Mouse (Mus musculus): Measurements from ENCODE around the gene Fam186b. TPM values are rescaled to one million over a fixed set of nuclear protein-coding genes. Genes with fewer than 3 reads are reported as not detected.

Fam186b gene
- polyA plus RNA-seq, 1 experiment from 2014 or later = not detected

DNA sequence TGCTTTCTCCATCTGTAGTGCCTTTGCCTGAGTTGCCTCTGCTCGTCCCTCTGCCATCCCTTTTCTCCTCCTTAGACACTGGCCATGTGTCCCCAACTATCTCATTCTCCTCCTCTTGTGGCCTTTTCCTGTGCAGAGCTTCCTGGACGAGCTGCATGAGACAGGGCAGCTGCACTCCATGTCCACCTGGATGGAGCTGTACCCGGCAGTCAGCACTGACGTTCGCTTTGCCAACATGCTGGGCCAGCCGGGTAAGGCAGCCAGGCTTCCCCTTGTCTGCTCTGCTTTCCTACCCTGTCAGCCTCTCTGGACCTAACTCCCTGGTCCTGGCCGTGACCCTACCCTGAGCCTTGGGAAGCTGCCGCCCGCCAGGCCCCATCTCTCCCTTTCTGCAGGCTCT is 13.9 kb upstream of the Fam186b start:
- Histone ChIP-seq H3K9ac (ENCODE audit: low read length) (no peak overlapping the region), H3K4me3 (ENCODE audit: control insufficient read depth in 1 of 2, insufficient read depth in 1 of 2, low read depth in 1 of 2, low read length in 2 of 2) (no peak overlapping the region), H3K27me3 (ENCODE audit: control insufficient read depth, insufficient read depth, low read length) (no peaks in the 10 kb centered on the region), H3K27ac (replicated peaks in 1 of 2; ENCODE audit: control insufficient read depth in 1 of 2, insufficient read depth in 1 of 2, low read depth in 2 of 2, low read length in 2 of 2) (no peak overlapping the region), H3K4me1 (ENCODE audit: control insufficient read depth in 2 of 2, insufficient read depth in 2 of 2, low read length in 2 of 2) (no peaks in the 10 kb centered on the region), H3K36me3 (ENCODE audit: control insufficient read depth, insufficient read depth, low read length) (peaks cover 95% of the 10 kb centered on the region), H3K9me3 (ENCODE audit: control insufficient read depth, low read length) (no peaks in the 10 kb centered on the region), H3K4me2 (ENCODE audit: low read length) (no peak overlapping the region)
- ATAC-seq (ENCODE audit: insufficient number of reproducible peaks, insufficient read depth, low FRiP score, low read depth) = no peak
- 86% methylated on average over 9 of the region's 9 CpGs for WGBS

DNA sequence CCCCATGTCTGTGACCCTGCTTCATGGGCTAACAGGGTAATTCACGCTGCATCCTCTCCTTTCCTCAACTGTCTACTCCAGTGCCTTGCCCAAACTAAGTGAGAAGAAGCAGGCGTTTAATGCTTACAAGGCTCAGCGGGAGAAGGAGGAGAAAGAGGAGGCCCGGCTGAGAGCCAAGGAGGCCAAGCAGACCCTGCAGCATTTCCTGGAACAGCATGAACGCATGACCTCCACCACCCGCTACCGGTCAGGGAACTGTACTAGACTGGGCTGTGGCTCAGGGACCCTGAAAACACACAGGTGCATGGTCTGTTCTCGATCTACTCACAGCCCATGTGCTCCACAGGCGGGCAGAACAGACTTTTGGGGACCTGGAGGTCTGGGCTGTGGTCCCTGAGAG is 11.8 kb upstream of the Fam186b start:
- H3K27me3 ChIP-seq (ENCODE audit: control insufficient read depth, insufficient read depth, low read length) = no peaks in the 10 kb centered on the region
- H3K4me1 ChIP-seq (ENCODE audit: control insufficient read depth in 2 of 2, insufficient read depth in 2 of 2, low read length in 2 of 2) = no peaks in the 10 kb centered on the region
- H3K9me3 ChIP-seq (ENCODE audit: control insufficient read depth, low read length) = no peaks in the 10 kb centered on the region
- H3K4me2 ChIP-seq (ENCODE audit: low read length) = no peak overlapping the region
- no peak overlapping the region for H3K27ac ChIP-seq (replicated peaks in 1 of 2; ENCODE audit: control insufficient read depth in 1 of 2, insufficient read depth in 1 of 2, low read depth in 2 of 2, low read length in 2 of 2)
- WGBS = 81% methylated on average over 9 of the region's 9 CpGs
- no peak overlapping the region for H3K4me3 ChIP-seq (ENCODE audit: control insufficient read depth in 1 of 2, insufficient read depth in 1 of 2, low read depth in 1 of 2, low read length in 2 of 2)
- H3K9ac ChIP-seq (ENCODE audit: low read length) = no peak overlapping the region
- H3K36me3 ChIP-seq (ENCODE audit: control insufficient read depth, insufficient read depth, low read length) = peaks cover 85% of the 10 kb centered on the region
- no peak for ATAC-seq (ENCODE audit: insufficient number of reproducible peaks, insufficient read depth, low FRiP score, low read depth)

DNA sequence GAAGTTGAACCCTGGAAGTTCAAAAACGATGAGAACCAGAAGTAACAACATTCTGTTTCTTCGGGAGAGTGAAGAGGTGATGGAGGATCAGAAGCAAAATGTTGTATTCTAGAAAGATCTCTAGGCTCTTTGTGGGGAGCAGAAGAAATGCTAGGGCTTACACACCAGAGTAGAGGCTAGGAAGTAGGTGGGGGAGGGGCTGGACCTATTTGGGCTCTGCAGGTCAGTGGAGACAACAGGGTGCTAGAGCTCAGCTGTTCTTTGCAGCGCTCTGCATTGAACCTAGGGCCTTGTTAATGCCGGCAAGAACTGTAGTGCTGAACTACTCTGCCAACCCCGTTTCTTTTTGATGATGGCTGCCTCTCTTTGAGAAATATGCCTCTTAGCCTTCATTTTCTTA is 525 bp upstream of the Fam186b start:
- no peak for ATAC-seq (ENCODE audit: insufficient number of reproducible peaks, insufficient read depth, low FRiP score, low read depth)
- no peaks in the 10 kb centered on the region for H3K27me3 ChIP-seq (ENCODE audit: control insufficient read depth, insufficient read depth, low read length)
- no peaks in the 10 kb centered on the region for H3K9me3 ChIP-seq (ENCODE audit: control insufficient read depth, low read length)
- H3K4me3 ChIP-seq (ENCODE audit: control insufficient read depth in 1 of 2, insufficient read depth in 1 of 2, low read depth in 1 of 2, low read length in 2 of 2) = peak overlapping the region in 1 of 2 experiments; percentile 68; a peak in 2 of 4 replicates
- H3K4me2 ChIP-seq (ENCODE audit: low read length) = peak overlapping the region; percentile 67
- H3K9ac ChIP-seq (ENCODE audit: low read length) = no peak overlapping the region; the same call in 1 of the 2 replicates
- peaks cover 2 to 11% of the 10 kb centered on the region in 2 experiments; a peak in 3 of 4 replicates for H3K4me1 ChIP-seq (ENCODE audit: control insufficient read depth in 2 of 2, insufficient read depth in 2 of 2, low read length in 2 of 2)
- 49% methylated on average over 5 of the region's 5 CpGs for WGBS
- no peak overlapping the region for H3K27ac ChIP-seq (replicated peaks in 1 of 2; ENCODE audit: control insufficient read depth in 1 of 2, insufficient read depth in 1 of 2, low read depth in 2 of 2, low read length in 2 of 2)
- no peaks in the 10 kb centered on the region for H3K36me3 ChIP-seq (ENCODE audit: control insufficient read depth, insufficient read depth, low read length)

DNA sequence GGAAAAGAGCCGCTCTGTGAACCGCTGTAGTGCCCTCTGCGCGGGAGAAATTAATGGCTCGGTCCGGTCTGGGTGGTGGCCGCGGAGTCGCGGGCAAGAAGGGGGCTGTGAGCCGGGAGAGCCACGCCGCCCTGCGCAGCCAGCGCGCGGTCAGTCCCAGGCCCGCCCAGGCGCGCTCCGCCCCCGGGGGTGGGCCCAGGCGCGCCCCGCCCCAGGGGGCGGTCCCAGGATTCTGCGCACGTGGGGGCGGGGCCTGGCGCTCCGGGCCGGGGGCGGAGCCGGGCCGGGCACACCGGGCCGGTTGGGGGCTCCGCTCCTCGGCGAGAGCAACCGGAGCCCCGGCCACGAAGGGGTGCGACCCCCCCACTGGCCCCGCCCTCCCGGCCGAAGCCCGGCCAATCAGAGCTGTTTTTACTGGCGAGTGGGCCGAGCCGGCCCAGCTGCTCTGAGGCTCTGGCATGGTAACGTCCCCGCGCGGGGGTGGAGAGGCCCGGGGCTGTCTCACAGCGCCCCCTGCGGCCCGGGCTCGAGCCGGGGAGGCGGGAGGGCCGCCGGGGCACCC is 794 bp downstream of the Fam186b start, which contains the start of gene Prpf40b:
TSS of gene Prpf40b (plus strand) at position 275 of the 562 bp plus-strand sequence.
- peak within 1 kb of the TSS; percentile 79 for H3K9ac ChIP-seq (ENCODE audit: low read length)
- peak within 1 kb of the TSS; percentile 67 for H3K4me2 ChIP-seq (ENCODE audit: low read length)
- H3K9me3 ChIP-seq (ENCODE audit: control insufficient read depth, low read length) = no peaks in the 10 kb centered on the region
- peak within 1 kb of the TSS; percentile 71 to 81 for H3K27ac ChIP-seq (replicated peaks in 1 of 2; ENCODE audit: control insufficient read depth in 1 of 2, insufficient read depth in 1 of 2, low read depth in 2 of 2, low read length in 2 of 2)
- no peaks in the 10 kb centered on the region for H3K36me3 ChIP-seq (ENCODE audit: control insufficient read depth, insufficient read depth, low read length)
- peaks cover 2 to 11% of the 10 kb centered on the region in 2 experiments; a peak in 3 of 4 replicates for H3K4me1 ChIP-seq (ENCODE audit: control insufficient read depth in 2 of 2, insufficient read depth in 2 of 2, low read length in 2 of 2)
- no peaks in the 10 kb centered on the region for H3K27me3 ChIP-seq (ENCODE audit: control insufficient read depth, insufficient read depth, low read length)
- peak; percentile 96 for ATAC-seq (ENCODE audit: insufficient number of reproducible peaks, insufficient read depth, low FRiP score, low read depth)
- peak within 1 kb of the TSS; percentile 54 to 68 for H3K4me3 ChIP-seq (ENCODE audit: control insufficient read depth in 1 of 2, insufficient read depth in 1 of 2, low read depth in 1 of 2, low read length in 2 of 2)
- WGBS = under 1% methylated on average over 62 of the region's 64 CpGs

DNA sequence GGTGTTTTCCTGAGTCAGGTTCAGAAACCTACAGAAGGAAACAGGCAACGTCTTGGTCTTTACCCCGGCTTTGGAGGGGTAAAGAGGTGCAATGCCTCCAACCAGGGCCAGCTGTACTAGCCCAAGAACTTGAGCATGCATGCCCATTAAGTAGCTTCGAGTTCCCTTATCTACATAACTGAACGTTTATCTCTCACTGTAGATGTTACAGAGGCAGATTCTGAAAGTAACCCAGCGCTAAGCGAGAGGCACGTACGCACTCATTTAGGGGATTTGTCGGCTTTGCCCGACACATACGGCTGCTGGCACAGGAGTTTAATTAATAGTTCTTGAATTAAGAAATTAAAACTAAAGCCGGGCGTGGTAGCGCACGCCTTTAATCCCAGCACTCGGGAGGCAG is 1.4 kb downstream of the Fam186b start:
- H3K4me2 ChIP-seq (ENCODE audit: low read length) = peak overlapping the region; percentile 67
- H3K27ac ChIP-seq (replicated peaks in 1 of 2; ENCODE audit: control insufficient read depth in 1 of 2, insufficient read depth in 1 of 2, low read depth in 2 of 2, low read length in 2 of 2) = peak overlapping the region in 1 of 2 experiments; percentile 81; a peak in 1 of 4 replicates
- H3K27me3 ChIP-seq (ENCODE audit: control insufficient read depth, insufficient read depth, low read length) = no peaks in the 10 kb centered on the region
- no peaks in the 10 kb centered on the region for H3K36me3 ChIP-seq (ENCODE audit: control insufficient read depth, insufficient read depth, low read length)
- WGBS = 12% methylated on average over 16 of the region's 16 CpGs
- H3K4me1 ChIP-seq (ENCODE audit: control insufficient read depth in 2 of 2, insufficient read depth in 2 of 2, low read length in 2 of 2) = peaks cover 2 to 11% of the 10 kb centered on the region in 2 experiments; a peak in 3 of 4 replicates
- H3K4me3 ChIP-seq (ENCODE audit: control insufficient read depth in 1 of 2, insufficient read depth in 1 of 2, low read depth in 1 of 2, low read length in 2 of 2) = peak overlapping the region; percentile 54 to 68
- peak overlapping the region; percentile 79 for H3K9ac ChIP-seq (ENCODE audit: low read length)
- no peak for ATAC-seq (ENCODE audit: insufficient number of reproducible peaks, insufficient read depth, low FRiP score, low read depth)
- H3K9me3 ChIP-seq (ENCODE audit: control insufficient read depth, low read length) = no peaks in the 10 kb centered on the region

DNA sequence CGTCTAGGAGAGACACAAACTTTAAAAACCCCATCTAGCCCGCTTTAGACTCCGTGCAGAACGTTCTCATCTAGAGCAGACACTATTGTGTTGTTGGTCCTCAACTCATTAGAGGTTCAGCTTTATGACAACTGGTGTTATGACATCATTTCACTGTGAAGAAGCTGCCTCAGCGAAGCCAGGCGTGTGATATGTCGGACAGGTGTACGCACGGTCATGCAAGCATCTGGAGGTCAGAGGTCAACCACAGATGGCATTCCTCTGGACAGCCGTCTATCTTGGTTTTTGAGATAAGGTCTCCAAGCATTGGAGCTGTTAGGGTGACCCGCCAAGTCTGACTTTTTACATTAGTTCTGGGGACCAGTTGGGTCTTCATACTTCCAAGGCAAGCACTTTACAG is 5.1 kb downstream of the Fam186b start:
- 72% methylated on average over 11 of the region's 11 CpGs for WGBS
- Histone ChIP-seq H3K4me2 (ENCODE audit: low read length) (no peak overlapping the region), H3K36me3 (ENCODE audit: control insufficient read depth, insufficient read depth, low read length) (no peaks in the 10 kb centered on the region), H3K4me3 (ENCODE audit: control insufficient read depth in 1 of 2, insufficient read depth in 1 of 2, low read depth in 1 of 2, low read length in 2 of 2) (no peak overlapping the region), H3K4me1 (ENCODE audit: control insufficient read depth in 2 of 2, insufficient read depth in 2 of 2, low read length in 2 of 2) (peaks cover 0 to 5% of the 10 kb centered on the region in 2 experiments; a peak in 3 of 4 replicates), H3K27me3 (ENCODE audit: control insufficient read depth, insufficient read depth, low read length) (no peaks in the 10 kb centered on the region), H3K27ac (replicated peaks in 1 of 2; ENCODE audit: control insufficient read depth in 1 of 2, insufficient read depth in 1 of 2, low read depth in 2 of 2, low read length in 2 of 2) (no peak overlapping the region), H3K9ac (ENCODE audit: low read length) (no peak overlapping the region), H3K9me3 (ENCODE audit: control insufficient read depth, low read length) (no peaks in the 10 kb centered on the region)
- no peak for ATAC-seq (ENCODE audit: insufficient number of reproducible peaks, insufficient read depth, low FRiP score, low read depth)

DNA sequence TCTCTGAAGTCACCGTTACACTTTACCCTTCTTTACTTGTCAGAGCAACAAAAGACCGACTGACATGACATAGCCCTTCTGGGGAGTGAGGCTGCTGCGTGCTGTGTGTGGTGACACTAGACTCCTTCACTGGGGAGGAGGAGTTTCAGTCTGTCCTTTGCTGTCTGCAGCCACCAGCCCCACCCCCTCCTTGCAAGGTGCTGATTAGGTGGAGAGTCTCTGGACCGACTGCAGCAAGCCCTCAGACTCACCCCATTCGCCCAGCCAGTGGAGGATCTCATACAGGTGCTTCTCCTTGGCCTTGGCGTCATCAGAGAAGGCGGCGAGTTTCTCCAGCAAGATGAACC is 10.5 kb downstream of the Fam186b start:
- Histone ChIP-seq H3K36me3 (ENCODE audit: control insufficient read depth, insufficient read depth, low read length) (no peaks in the 10 kb centered on the region), H3K9ac (ENCODE audit: low read length) (no peak overlapping the region), H3K9me3 (ENCODE audit: control insufficient read depth, low read length) (no peaks in the 10 kb centered on the region), H3K4me2 (ENCODE audit: low read length) (no peak overlapping the region), H3K27ac (replicated peaks in 1 of 2; ENCODE audit: control insufficient read depth in 1 of 2, insufficient read depth in 1 of 2, low read depth in 2 of 2, low read length in 2 of 2) (no peak overlapping the region), H3K4me3 (ENCODE audit: control insufficient read depth in 1 of 2, insufficient read depth in 1 of 2, low read depth in 1 of 2, low read length in 2 of 2) (no peak overlapping the region), H3K4me1 (ENCODE audit: control insufficient read depth in 2 of 2, insufficient read depth in 2 of 2, low read length in 2 of 2) (peaks cover 0 to 5% of the 10 kb centered on the region in 2 experiments; a peak in 2 of 4 replicates), H3K27me3 (ENCODE audit: control insufficient read depth, insufficient read depth, low read length) (no peaks in the 10 kb centered on the region)
- ATAC-seq (ENCODE audit: insufficient number of reproducible peaks, insufficient read depth, low FRiP score, low read depth) = no peak
- 41% methylated on average over 8 of the region's 8 CpGs for WGBS

Data from heart, embryonic 14.5 days (tissue).